Mouse (Mus musculus) layer of hippocampus, adult 9-10 months (tissue): Measurements from ENCODE around the gene Bola1.
"Not testable (repeated sequence)": the region's sequence is repeated elsewhere in the genome, so short reads cannot be mapped to it uniquely, and the experiment has no call there.

Experiments used
- DNase-seq: peaks from one replicate; pipeline ENCODE4 v3.0.0; 2022; ENCODE audit warnings: low spot score

Gene Bola1

DNA sequence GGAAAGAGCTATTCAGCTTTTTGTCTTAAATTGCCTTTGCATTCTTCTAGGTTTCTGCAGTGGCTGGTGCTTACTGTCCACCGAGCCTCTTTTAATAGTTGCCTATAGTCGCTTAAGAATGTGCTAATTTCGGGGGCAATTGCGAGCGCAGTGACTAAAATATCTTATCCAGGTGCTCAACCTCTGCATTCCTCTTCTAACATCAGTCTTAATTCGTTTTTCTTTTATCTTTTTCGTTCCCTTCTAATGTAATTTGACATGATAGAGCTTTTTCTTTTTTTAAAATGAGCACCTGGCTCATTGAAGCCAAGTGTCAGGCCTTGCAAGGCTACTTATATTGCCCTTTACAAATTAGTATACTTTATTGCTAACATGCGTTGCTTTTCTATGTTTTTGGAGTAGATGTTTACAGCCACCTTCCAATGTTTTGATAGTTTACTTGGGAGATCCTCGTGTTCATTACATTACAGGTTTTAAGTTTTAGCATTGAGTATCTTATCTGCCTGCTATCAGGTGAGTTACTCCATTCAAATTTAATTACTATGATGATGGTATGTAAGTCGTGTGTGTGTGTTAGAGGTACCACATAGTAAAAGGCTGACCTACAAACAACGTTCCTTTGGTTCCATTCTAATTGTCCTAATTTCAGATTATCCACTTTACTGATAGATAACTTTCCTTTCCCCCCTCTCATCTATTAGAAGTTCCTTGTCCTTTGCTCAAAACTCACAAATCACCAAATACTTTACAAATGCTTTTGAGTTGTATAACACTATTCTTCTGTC, 28.0 kb upstream of the Bola1 start:
- no peak for DNase-seq

DNA sequence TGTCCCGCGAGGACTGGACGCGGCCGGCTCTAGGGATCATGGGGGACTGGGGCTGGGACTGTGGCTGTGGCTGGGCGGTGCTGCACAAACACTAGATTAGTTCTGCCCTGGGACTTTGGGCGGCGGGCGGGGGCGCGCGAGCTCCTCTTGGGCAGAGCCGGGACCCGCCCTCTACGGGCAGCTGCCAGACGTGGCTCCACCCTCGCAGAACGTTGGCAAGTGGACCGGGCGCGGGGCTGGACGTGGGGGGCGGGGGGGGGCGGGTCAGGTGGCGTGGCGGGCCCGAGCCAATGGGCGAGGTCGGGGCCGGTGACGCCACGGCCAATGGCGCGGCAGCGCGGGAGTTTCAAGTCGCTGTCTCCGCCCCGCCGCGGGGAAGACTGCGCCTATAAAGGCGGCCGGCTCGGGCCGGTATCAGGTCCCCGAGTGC, 26.9 kb upstream of the Bola1 start, which contains the start of gene Hist2h3c1:
Gene Hist2h3c1 (plus strand): TSS at position 259 of the 430 bp plus-strand sequence.
- not testable (repeated sequence) for DNase-seq

DNA sequence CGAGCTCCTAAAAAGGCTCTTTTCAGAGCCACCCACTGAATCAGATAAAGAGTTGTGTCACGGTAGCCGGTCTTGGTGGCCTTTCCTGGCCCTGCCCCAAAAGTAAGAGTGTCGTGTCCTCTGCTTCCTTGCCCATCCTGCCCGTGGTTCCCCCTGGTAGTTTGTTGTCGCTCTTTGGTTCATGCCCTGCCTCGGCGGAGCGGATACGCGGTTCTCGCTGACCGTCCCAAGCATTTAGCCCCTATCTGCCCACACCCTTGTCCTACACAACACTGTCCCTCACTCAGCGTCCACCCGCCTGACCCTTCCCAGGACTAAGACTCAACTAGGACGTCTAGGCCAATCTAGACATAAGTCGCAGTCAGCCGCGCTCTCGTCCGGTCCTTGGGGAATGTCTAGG, 26.5 kb upstream of the Bola1 start:
- DNase-seq = not testable (repeated sequence)

DNA sequence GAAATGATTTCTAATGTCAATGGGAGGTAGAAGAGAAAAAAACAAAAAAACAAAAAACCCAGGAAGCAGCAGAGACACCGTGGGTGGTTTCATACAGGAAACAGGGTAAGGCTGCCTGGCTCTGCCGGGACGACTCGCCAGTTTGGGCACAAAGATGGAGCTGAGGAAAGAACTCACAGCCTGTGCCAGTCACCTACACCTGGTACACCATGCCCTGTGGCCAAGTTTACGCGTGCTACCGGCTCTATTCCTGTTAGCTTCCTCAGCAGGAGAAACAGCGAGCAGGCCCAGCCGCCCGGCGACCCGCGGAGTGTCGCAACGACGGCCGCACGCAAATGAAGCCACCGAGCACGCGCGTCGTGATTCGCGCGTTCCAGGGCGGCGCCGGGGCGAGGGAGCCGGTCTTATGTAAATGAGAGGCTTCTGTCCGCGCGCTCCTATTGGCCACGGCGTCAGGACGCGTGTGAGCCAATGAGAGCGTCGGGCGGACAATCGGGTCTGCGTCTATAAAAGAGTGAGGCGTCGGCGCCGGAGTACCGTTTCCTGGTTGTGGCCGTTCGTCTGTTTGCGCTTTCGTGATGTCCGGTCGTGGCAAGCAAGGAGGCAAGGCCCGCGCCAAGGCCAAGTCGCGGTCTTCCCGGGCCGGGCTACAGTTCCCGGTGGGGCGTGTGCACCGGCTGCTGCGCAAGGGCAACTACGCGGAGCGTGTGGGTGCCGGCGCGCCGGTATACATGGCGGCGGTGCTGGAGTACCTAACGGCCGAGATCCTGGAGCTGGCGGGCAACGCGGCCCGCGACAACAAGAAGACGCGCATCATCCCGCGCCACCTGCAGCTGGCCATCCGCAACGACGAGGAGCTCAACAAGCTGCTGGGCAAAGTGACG, 25.7 kb upstream of the Bola1 start, which contains the start of gene Hist2h2aa1:
Gene Hist2h2aa1 (plus strand): TSS at position 495 of the 884 bp plus-strand sequence.
- DNase-seq = peak; percentile 73

DNA sequence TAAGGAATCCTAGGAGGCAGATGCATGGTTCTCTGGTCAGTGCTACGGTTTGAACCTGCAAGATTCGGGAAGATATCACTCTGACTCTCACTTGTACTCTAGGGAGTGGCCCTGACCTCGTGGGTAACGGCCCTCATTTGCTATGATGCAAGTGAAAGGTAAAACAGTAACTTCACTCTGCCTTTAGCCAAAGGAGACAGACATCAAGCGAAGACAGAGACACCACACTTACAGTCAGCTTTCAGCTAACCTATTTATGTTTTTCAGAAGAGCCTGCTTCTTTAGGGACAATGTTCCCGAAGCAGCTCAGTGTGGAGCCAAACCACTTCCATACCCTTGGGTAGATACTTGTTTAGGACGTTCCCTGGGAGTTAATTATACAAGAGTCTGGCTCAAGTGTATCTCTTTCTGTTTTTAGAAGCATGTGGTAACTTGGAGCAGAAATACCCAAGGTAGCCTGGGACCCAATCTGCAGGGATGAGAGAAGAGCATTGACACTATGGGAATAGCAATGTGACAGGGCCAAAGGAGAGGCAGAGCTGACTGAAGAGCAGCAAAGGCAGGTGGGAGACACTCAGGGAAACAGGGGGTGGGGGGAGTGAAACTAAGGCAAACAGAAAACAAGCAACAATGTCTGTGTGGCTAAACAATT, 24.5 kb upstream of the Bola1 start:
- DNase-seq = no peak

DNA sequence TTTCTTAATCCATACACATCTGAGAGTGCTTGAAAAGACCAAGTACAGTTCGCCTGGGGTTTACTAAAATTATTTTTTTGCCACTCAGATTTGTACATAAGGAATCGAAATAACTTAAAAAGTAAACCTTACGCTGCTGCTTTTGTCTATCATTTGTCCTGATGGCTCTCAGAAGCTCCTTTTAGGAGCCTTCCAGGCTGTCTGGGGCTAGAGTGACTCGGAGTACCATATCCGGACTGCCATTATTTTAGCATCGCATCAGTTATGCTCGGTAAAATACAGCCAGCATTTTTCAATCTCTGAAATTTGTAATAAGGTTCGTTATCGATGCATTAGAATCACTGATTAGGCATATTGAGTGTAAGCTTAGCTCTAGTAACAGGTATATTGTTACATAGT, 21.3 kb upstream of the Bola1 start:
- no peak for DNase-seq

DNA sequence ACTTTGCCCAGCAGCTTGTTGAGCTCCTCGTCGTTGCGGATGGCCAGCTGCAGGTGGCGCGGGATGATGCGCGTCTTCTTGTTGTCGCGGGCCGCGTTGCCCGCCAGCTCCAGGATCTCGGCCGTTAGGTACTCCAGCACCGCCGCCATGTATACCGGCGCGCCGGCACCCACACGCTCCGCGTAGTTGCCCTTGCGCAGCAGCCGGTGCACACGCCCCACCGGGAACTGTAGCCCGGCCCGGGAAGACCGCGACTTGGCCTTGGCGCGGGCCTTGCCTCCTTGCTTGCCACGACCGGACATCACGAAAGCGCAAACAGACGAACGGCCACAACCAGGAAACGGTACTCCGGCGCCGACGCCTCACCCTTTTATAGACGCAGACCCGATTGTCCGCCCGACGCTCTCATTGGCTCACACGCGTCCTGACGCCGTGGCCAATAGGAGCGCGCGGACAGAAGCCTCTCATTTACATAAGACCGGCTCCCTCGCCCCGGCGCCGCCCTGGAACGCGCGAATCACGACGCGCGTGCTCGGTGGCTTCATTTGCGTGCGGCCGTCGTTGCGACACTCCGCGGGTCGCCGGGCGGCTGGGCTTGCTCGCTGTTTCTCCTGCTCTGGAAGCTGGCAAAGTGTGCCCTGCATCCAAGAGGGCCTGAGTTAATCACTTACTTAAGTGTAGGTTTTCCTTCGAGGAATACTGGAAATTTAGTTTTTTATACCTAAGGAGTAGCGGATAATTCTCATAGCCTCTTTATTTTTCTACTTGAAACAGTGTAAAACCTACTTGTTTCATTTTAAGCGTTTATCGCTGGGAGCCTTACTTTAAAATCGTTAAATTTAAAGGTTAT, 20.7 kb upstream of the Bola1 start, which contains the start of gene Hist2h2aa2:
Gene Hist2h2aa2 (minus strand): TSS at position 328 of the 850 bp plus-strand sequence.
- DNase-seq = peak; percentile 93

DNA sequence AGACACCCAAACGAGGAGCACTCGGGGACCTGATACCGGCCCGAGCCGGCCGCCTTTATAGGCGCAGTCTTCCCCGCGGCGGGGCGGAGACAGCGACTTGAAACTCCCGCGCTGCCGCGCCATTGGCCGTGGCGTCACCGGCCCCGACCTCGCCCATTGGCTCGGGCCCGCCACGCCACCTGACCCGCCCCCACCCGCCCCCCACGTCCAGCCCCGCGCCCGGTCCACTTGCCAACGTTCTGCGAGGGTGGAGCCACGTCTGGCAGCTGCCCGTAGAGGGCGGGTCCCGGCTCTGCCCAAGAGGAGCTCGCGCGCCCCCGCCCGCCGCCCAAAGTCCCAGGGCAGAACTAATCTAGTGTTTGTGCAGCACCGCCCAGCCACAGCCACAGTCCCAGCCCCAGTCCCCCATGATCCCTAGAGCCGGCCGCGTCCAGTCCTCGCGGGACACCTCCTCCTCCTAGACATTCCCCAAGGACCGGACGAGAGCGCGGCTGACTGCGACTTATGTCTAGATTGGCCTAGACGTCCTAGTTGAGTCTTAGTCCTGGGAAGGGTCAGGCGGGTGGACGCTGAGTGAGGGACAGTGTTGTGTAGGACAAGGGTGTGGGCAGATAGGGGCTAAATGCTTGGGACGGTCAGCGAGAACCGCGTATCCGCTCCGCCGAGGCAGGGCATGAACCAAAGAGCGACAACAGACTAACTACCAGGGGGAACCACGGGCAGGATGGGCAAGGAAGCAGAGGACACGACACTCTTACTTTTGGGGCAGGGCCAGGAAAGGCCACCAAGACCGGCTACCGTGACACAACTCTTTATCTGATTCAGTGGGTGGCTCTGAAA, 19.7 kb upstream of the Bola1 start, which contains the start of gene Hist2h3c2:
Gene Hist2h3c2 (minus strand): TSS at position 174 of the 840 bp plus-strand sequence.
- DNase-seq = not testable (repeated sequence)

DNA sequence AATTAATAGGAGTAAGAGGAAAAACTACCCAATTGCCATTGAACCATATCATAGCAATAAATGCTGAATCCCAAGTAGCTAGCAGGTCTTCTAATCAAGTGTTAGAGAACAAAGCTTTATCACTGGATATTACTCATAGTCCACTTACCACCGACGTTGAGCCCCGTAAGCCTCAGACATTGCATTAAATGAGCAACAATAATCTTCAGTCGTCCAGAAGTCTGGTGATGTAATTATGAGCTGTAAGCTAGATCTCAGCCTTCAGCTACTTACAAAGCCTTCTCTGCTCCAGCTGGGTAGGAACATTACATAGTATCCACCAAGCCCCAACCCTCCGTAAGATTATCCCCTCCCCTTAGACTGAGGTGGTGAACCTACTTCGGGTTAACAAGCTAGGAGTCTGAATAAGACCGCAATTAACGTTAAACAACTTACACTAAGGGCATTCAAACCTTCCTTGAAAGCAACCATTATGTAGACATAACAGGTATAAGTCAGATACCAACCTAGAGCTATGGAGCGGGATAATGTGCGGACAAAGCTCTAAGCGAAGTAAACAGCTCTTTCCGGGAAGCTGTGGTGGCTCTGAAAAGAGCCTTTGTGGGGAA, 18.5 kb upstream of the Bola1 start:
- DNase-seq = no peak

DNA sequence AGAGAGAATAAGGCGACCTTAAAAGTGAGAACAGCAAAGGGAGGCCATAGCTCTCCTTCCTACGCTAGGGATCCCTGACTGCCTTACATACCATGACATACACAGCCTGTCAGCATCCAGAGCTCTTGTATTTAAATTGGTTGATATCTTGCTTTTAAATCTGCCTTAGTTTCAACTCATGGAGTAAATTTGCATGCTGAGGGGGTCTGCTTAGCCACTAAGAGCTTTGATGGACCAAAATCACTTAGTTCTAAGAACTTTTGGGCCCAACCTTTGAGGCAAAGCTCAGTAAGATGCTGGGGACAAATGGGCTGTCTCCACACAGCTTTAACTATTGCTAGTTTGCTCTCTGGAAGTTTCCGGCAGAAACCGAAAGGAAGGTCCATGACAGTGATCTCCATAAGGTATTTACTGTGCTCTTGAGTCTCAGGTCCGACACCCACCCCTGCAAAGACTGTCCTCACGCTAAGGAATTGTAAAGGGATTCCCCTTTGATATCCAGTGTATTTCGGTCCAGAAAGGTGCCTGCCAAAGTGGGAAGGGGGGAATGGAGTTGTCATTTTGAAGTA, 17.9 kb upstream of the Bola1 start:
- no peak for DNase-seq

DNA sequence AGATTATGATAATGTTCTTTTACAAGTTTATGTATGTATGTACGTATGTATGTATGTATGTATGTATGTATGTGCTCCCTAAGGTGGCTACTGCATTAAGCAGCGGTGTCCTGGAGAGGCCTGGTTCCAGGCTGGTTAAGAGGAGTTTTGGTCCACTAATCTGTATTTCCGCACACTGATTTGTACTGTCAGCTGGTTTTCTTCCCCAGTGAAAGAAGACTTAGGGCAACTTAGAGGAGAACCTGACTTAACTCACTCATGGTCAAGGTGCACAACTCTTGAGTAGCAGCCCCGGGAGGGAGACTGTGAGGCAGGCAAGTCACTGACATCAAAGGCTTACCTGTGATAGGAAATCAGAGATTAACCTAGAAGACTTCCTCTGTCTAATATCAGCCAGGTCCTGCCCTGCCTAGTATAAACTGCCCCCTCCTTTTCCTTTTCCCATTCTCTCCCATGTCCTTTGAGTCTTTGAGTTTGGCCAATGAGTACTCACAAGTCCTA, 17.4 kb upstream of the Bola1 start:
- no peak for DNase-seq

DNA sequence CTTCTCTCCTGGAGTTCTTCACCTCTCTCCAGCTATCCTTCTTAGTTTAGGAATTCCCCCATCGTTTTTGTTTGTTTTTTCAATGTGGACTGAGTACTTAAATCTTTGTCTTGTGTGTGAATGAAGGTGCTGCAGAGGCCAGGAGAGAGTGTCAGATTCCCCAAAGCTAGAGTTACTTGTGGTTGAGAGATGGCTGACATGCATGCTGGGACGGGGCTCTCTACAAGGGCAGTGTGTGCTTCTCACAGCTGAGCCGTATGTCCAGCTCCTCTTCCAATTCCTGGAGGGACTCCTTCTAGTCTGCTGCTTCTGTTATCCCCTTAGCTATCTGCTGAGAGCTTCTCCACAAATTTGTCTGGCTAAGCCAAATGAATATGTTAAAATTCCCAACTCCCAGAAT, 16.3 kb upstream of the Bola1 start:
- no peak for DNase-seq

DNA sequence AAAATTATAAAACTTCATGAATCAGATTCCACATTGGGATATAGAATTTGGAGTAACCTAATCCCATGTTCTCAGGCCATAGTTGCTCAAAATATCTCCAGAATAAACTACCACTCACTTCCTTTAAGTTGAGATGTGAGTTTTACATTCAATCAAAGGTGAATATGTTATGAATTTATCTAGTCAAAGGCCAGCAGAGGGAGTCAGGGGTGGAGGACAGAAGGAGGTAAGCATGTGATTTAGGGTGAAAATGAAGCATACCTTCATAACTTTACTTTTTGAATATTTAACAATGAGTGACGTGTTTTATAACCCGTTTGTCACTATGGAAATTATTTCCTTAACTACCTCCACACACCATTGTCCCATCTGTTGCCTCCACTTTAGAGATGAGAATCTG, 15.4 kb upstream of the Bola1 start:
- DNase-seq = no peak

DNA sequence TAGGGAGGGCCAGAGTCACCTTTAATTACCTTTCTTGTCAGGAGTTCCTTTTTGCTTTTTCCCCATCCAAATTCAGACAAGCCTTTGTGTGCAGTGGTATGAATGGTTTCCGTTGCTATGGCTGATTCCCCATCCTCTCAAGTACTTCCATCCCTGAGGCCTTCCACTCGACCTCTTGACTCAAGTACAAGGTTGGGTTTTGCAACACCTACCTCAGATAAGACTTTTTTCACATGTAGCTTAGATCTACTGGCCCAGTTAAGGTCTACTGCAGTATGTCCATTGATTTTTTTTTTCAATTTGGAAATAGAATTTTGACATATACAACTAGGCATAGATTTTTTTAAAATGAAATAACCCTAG, 12.2 kb upstream of the Bola1 start:
- DNase-seq = no peak

DNA sequence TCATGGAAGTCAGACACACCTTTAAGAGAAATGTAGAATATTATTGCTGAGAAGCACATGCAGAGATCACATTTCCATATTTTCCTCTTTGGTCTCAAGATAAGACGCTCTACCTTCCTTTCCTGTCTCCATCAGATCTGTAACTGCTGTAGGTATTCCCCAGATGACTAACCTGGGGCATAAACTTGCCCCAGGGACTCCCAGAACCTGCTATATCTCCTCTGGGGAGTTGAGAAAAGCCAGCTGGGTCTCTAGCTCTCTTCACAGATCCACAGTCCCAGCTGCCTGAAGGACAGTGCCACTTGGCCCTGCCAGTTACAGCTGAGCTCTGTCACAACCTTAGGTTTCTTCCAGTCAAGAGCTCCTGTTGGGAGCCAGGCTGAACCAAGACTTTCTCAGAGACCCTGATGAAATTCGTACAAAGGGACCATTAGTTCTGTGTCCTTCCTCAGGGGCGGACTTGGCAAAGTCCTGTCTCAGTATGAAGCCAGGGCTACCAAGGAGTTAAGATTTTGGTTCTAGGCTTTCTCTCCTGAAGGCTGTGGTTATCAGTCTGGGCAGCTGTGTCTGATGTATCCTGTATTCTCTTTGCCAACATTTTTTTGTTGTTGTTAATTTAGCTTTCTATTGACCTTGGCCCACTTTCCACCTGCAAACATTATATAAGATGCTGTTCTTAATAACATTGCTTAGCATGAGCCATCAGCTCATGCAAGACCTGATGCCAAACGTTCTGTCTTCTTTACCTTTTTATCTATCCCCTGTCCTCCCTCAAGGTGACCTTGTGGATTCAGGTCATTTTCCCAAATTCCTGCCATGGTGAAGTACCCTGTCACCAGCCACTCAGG, 11.6 kb upstream of the Bola1 start:
- no peak for DNase-seq

DNA sequence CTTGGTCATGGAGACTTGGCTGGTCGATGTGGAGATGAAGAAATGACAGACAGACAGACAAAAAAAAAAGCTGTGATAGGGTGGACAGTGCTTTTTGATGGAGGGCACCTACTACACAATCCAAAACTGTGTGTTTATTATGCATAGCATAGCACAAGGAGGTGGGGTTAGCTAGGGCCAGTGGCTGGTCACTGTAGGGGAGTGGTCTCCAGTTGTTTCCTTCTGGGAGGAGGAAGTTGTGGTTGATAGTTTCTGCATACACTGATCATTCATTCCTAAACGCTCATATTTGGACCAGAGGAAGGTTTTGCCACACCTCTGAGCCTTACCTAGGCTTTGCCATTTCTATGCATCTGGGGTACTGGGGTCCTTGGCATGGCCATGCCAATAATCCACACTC, 10.9 kb upstream of the Bola1 start:
- no peak for DNase-seq

DNA sequence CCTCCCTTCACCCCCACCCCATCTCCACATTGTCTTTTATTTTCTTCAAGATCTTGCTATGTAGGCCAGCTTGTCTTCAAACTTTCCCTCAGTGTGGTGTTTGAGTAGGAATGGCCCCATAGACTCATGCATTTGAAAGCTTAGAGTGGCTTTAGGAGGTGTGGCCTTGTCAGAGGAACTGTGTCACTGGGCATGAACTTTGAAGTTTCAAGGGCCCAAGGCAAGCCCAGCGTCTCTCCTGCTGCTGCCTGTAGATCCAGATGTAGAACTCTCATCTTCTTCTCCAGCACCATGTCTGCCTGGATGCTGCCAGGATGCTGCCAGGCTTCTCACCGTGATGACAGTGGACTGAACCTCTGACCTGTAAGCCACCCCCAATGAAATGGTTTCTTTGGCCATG, 9.3 kb upstream of the Bola1 start:
- DNase-seq = no peak
